Mouse (Mus musculus) CD8-positive naive resting alpha-beta T cell, adult 57 days (primary cell): ENCODE results near the gene Man2b1. TPM values are rescaled to one million over a fixed set of nuclear protein-coding genes. Genes with fewer than 3 reads are reported as not detected.

Experiments
- total RNA-seq: library from RNA; stranded (reverse); gene quantifications from one replicate; pipeline ENCODE4 v1.2.4, GENCODE M21; 2023

Man2b1 gene
- 94.9 TPM for total RNA-seq

DNA sequence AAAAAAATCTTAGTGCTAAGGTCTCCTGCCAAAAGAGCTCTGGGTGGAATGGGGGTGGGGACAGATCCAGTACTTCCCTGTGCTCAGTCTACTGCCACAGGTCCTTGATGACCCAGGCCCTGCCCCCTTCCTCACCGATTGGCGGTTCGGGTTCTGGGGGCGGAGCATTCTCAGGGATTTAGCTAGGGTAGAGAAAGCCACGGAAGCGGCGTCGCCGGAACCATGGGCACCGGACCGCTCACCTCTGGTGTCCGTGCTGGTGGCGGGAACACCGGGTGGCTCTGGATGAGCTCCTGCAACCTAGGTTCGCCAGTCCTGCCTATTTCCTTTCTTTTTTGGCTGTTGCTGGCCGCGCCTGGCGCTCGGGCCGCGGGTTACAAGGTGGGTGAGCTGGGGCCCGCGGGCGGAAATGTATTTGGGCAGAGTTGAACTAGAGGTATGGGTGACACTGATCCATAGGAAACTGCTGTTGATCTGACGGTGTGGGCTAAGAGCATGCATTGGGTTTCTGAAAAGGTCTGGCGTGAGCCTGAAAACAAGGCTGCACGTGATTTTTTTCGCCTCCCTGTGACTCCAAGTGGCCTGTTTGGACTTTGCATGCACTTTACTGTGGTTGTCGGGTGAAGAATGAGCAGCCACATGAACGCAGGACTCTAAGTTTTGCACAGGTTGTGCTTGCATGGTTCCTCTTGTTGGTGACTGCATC lies at the start of gene Man2b1:
TSS of gene Man2b1 (plus strand) at position 163 of the 706 bp plus-strand sequence.

DNA sequence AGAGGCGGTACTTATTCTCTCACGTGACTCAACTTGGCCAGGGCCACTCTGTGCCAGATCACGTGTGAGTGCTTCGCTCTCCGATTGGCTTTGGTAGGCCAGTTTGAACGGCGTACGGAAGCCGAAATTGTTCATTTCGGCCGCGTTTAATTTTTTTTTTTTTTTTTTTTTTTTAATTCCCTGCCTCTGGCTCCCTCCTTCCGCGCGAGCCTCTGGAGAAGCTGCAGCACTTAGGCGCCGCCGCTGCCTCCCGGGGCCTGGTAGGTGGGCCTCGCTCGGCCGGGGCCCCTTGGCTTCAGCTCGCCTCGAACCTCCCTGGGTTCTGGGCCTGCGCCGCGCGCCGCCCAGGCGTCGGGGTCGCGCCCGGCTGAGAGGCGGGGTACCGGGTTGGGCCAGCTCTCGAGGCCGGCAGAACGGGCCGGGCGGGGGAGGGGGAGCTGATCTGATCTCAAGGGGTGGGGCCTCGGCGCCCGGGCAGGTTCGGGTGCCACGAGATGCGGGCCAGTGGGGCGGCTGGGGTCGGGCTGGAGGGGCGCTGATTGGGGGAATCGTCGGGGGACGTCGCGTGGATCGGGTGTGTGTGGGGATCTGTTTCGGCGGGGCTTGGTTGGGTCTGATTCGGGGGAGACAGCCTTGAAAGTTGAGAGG lies 46.2 kb upstream of the Man2b1 start, which contains the start of gene Tnpo2:
TSS of gene Tnpo2 (plus strand) at position 198 of the 648 bp plus-strand sequence.

DNA sequence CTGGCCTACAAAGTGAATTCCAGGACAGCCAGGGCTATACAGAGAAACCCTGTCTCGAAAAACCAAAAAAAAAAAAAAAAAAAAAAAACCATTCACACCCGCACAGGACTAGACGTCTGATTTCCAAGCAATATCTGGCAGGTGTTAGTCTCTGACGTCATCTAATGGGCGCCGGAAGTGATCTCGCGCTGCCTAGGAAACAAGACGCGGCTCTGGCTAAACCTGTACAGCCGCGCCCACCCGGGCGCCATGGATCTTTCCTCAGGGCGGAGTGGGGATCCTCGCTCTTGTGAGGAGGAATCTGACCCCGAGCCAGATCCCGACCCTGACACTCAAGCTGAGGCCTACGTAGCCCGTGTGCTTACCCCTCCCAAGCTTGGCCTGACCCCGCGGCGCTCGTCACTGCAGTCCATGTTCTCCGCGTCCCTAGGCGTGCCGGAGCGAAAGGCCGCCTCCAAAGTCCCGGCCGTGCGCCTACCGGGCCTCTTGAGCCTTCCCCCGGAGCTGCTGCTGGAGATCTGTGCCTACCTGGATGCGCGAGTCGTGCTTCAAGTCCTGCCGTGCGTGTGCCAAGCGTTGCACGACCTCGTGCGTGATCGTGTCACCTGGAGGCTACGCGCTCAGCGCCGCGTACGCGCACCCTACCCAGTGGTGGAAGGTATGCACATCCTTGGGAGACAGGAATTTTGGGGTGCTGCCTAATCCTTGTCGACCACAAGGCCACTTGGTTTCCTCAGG lies 23.0 kb upstream of the Man2b1 start, which contains the start of gene Fbxw9:
TSS of gene Fbxw9 (plus strand) at position 177 of the 738 bp plus-strand sequence.

DNA sequence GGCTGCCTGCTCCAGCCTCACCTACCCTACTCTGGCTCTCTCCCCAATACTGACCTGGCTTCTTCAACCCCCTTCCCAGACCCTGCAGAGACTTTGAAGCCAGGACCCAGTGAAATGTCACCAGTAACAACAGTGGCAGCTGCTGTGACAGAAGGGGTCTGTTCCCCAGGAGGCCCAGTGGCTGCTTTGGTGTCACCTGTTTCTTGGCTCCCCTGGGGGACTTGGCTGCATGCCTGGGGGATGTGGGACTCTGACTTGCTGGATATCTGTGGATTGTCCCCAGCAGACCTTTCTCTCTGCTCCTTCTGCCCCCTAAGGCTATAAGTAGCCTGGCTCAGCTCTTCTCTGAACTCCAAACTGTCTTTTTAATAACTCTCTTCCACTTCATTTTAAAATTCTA lies 15.1 kb upstream of the Man2b1 start, which contains the start of gene Gm5741:
TSS of gene Gm5741 (minus strand) at position 1 of the 400 bp plus-strand sequence.

DNA sequence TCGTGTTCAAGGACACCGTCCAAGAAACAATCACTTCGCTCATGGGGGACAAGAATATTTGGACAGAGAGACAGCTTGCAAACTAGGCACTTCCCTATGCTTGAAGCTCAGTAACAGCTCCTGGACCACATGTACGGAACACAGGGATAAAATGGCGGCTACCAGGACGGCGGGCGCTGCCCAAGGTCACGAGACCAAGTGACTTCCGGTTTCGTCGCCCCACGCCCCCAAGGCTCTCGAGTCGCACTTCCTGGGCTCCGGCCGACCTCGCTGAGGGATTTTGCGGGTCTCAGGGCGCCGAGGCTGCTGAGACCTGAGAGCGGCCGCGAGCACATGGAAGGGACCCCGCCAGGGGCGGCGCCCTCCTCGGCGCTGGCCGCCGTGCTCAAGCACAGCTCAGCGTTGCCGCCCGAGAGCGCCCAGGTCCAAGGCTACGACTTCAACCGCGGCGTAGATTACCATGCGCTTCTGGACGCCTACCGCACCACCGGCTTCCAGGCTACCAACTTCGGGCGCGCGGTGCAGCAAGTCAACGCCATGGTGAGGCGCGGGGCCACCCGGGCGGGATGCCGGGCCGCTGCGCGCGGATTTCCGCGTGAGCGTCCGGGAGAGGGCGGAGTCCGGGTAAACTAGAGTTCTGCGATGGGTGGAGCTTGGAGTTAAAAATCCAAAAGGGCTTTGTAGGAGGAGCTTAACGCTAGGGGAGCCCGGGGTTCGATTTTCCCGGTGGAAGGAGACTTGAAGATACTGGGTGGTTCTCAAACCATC lies 11.4 kb upstream of the Man2b1 start, which contains the start of gene Dhps:
TSS of gene Dhps (plus strand) at position 244 of the 768 bp plus-strand sequence.

DNA sequence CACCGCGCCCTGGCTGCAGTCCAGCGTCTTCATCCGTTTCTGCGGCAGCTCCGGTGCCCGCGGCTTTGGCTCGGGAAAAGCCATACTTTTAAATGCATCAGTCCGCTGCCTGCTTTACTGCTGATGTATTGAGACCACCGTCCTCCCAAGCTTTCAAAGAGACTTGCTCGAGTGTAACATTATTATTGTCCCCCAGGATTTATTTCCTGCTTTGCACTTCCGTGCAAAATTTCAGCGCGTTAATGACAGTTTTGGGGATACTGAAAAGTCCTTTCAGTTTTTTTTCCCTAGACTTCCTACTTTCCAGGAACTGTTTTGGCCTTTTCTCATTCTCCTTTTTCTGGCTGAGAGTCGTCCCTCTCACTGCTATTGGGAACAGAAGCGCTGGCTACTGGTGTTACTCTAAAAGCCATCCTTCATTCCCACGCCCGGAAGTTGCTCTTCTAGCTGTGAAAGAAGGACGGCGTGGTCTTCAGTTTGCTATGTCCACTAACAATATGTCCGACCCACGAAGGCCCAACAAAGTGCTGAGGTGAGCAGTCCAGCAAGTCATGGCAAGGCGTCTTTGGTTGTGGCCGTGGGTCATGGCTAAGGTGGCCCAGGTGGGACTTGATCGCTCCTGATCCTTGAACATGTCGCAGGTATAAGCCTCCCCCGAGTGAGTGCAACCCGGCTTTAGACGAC lies 2.4 kb upstream of the Man2b1 start, which contains the start of gene Wdr83os:
TSS of gene Wdr83os (plus strand) at position 209 of the 684 bp plus-strand sequence.

DNA sequence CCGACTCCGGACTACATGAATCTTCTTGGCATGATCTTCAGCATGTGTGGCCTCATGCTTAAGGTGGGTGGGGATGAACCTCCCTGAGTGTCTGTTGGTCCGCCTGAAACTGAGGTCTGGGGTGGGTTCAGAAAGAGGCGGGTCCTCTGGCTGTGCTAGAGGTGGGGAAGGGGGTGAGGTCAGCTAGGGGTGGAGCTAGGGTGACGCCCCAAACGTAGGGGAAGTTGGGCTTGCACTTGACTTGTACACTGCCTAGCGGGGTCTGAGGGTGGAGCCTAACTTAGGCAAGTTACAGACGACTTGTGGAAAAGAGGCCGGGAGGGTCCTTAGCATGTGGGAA lies 1.9 kb upstream of the Man2b1 start, which contains the start of gene Wdr83:
TSS of gene Wdr83 (minus strand) at position 91 of the 340 bp plus-strand sequence.

DNA sequence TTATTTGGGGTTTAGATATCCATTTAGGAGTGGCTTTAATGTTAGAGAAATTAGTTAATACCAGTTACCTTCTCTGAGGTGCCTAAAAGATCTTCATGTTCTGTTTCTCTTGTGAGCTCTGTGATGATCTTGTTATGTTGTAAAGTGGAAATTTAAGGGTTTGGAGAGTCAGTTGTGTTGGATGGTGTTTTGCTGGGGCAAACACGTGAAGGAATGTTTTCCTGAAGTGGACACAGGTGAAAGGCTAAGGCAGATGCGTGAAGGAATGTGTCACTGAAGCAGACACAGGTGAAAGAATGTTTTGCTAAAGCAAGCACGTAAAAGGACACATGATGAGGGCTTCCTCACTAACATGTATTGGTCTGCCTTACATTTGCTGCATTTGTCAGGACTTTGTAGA lies 39.9 kb downstream of the Man2b1 start, which contains the start of gene Zfp791:
TSS of gene Zfp791 (minus strand) at position 101 of the 400 bp plus-strand sequence.

Other genes with a start within 250 kb of the Man2b1 start
- gene Rad23a, start 242.6 kb upstream of the Man2b1 start, total RNA-seq: 63.9 TPM
- gene Calr, start 236.3 kb upstream of the Man2b1 start, total RNA-seq: 412 TPM
- 72.0 TPM for gene Farsa, start 226.3 kb upstream of the Man2b1 start, total RNA-seq
- 2.4 TPM for gene Syce2, start 211.2 kb upstream of the Man2b1 start, total RNA-seq
- 26.5 TPM for gene Gcdh, start 189.3 kb upstream of the Man2b1 start, total RNA-seq
- gene Klf1, start 181.3 kb upstream of the Man2b1 start, total RNA-seq: not detected
- 10.5 TPM for gene Dnase2a, start 174.7 kb upstream of the Man2b1 start, total RNA-seq
- 0.09 TPM for gene Mast1, start 145.9 kb upstream of the Man2b1 start, total RNA-seq
- not detected for gene Rtbdn, start 136.3 kb upstream of the Man2b1 start, total RNA-seq
- not detected for gene Gm49661, start 113.8 kb upstream of the Man2b1 start, total RNA-seq
- gene Prdx2, start 113.7 kb upstream of the Man2b1 start, total RNA-seq: 33.6 TPM
- 47.9 TPM for gene Rnaseh2a, start 113.5 kb upstream of the Man2b1 start, total RNA-seq
- gene Junb, start 104.6 kb upstream of the Man2b1 start, total RNA-seq: 1,294 TPM
- gene Hook2, start 92.7 kb upstream of the Man2b1 start, total RNA-seq: 4.6 TPM
- gene Best2, start 68.7 kb upstream of the Man2b1 start, total RNA-seq: not detected
- gene Asna1, start 58.0 kb upstream of the Man2b1 start, total RNA-seq: 64.1 TPM
- 173 TPM for gene Trir, start 56.4 kb upstream of the Man2b1 start, total RNA-seq
- 75.7 TPM for gene Tnpo2, start 46.4 kb upstream of the Man2b1 start, total RNA-seq
- gene Fbxw9, start 23.2 kb upstream of the Man2b1 start, total RNA-seq: 7.7 TPM
- not detected for gene Gm5741, start 15.3 kb upstream of the Man2b1 start, total RNA-seq
- 88.6 TPM for gene Dhps, start 11.5 kb upstream of the Man2b1 start, total RNA-seq
- 52.7 TPM for gene Wdr83os, start 2.5 kb upstream of the Man2b1 start, total RNA-seq
- gene Wdr83, start 2.0 kb upstream of the Man2b1 start, total RNA-seq: 13.4 TPM
- not detected for gene Zfp791, start 39.8 kb downstream of the Man2b1 start, total RNA-seq
- gene Cks1brt, start 68.7 kb downstream of the Man2b1 start, total RNA-seq: not detected
- not detected for gene Olfr371, start 142.7 kb downstream of the Man2b1 start, total RNA-seq
- gene Orc6, start 216.4 kb downstream of the Man2b1 start, total RNA-seq: 39.1 TPM
- gene Vps35, start 216.5 kb downstream of the Man2b1 start, total RNA-seq: 52.4 TPM